Mouse (Mus musculus) ovary, postnatal 36 days (tissue): ENCODE data around the gene Grk1.

Experiments
- DNase-seq: peaks from one replicate; pipeline ENCODE4 v3.0.0; 2022; ENCODE audit warnings: low spot score, mixed read lengths

Grk1 gene

DNA sequence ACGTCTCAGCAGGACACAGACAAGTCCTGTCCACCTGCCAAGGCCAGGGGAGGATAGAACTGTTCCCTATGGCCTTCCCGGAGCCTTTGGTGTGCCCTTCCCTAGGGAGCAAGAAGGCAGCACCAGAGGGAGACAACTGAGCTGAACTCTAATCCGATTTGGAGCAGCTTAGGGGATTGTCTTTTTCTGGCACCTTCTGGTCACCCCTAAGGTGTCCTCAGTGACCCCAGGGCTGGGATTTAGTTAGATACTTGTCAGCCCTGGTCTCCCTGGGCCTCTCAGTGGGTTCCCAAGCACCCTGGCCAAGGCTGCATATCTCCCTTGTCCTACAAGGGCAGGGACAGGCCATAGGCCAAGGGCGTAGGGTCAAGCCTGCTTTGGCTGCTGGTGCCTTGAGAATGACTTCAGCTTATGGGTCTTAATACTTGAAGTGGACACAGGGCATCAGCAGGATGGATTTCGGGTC lies at the start of gene Grk1:
Grk1 (plus strand) TSS at position 416 of the 466 bp plus-strand sequence.
- DNase-seq: no peak

DNA sequence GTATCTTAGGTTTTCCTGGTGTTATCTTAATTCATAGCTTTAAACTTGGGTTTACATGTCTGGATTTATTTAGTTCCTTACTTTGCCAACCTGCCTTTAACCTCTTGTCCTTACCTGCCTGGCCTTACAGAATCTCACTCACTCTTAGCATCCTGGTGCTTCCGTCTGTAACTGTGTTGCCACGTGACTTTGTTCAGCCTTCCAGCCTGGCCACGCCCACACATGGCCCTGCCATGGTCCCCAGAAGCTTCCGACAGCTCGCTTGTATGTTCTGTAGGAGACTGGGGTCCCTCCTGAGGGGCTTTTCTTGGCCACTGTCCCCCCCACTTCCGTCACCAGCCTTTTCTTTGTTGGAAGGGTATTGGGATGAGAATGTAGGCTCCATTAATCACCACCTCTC lies 48.7 kb upstream of the Grk1 start:
- no peak for DNase-seq

DNA sequence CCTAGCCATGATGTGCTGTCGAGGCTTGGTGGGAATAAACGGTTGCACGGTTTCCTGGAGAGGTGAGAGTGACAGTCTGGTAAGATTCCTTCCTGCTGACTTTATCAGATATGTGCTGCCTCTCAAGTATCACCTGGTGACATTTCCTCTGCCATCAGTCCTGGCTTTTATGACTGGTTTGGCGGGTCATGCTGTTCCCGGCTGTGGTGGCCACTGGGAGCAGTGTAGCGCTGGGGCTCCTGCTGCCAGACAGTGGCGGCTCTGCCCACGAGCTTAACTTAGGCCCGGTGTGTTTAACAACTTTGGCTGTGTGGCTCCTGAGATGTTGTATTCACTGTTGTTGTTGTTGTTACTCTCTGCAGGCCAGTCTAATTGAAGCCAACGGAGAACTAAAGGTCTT lies 48.2 kb upstream of the Grk1 start:
- DNase-seq: no peak

DNA sequence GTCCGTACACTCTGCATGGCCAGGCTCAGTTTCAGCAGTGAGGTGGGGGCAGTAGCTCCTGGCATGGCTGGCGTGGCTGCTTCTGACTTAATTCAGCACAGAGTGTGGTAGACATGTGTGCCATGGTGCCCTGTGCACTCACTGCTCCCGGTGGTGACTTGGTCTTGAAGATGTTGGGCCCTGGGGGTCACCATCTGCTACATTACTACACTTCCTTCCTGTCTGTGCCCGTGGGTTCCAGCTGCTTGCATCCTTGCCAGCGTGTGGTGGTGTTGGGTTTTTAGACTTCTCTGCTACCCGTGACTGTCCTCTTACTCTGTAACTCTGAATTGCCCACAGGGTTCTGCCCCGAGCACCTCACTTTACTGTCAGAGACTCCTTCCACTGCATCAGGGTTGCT lies 44.7 kb upstream of the Grk1 start:
- DNase-seq: no peak

DNA sequence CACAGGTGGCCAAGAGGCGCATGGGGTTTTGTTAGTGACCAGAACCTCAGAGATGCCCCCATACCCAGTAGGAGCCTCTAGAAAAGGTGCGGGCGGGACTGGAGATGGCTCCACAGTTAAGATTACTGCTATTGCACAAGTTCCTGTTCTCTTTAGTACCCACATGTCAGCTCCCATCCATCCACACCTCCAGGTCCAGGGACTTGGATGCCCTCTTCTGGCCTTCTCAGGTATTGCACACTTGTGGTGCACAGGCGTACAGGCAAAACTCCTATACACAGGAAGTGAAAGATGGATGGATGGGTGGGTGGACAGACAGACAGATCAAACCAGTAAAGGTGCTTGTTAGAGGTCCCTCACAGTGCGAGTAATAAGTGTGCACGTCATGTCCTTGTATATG lies 43.0 kb upstream of the Grk1 start:
- no peak for DNase-seq

DNA sequence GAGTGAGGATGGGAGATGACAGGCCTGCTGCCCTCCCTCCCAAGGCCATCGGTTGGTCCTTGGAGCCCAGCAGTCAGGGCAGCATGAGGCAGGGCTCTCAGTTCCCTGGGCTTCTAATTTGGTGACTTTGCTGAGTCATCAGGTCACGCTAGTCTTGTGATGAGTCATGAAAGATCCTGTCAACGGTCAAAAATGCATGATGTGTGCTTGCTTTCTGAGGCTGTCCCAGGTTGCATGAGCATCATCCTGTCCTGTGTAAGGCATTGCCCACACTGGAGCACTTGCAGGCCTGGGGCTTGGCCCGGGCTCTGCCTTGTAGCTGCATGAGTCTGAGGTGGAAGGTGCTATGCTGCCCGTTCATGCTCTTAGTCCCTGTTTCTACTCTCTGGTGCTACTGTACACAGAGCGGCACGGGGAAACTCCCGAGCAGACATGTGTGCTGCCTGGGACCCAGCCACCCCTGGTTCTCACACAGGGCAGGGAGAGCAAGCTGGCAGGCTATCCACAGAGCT lies 31.7 kb upstream of the Grk1 start:
- DNase-seq: no peak

DNA sequence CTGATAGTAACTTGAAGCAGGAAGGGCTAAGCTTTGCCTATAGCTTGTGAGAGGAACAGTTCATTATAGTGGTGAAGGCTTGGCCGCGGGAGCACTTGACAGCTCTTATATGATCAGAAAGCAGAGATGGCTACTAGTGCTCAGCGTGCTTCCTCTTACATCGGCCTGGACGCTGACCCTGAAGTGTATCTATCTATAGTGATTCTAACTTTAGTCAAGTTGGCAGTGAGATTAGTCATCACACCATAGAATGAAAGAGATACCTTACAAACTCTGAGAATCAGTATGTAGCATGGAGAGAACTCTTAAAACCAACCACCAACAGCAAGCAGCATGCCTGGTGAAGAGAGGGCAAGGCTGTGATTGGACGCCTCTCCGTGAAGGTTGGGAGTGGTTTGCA lies 23.3 kb upstream of the Grk1 start:
- no peak for DNase-seq

DNA sequence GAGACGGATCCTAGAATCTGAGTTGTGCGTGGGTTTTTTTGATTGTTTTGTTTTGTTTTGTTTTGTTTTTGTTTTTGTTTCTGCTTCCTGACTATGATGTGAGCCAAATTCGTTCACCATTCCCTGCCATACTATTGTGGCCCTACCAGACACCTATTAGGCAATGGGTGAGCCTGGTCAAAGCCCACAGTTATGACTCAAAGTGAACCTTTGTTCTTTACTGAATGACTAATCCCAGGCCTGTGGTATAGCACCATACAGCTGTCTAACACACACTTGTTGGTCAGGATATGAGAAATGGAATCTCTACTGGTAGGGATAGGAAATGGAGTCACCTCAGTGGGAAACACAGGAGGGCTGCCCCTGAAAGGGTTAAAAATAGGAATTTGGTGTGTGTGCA lies 22.3 kb upstream of the Grk1 start:
- DNase-seq: no peak

DNA sequence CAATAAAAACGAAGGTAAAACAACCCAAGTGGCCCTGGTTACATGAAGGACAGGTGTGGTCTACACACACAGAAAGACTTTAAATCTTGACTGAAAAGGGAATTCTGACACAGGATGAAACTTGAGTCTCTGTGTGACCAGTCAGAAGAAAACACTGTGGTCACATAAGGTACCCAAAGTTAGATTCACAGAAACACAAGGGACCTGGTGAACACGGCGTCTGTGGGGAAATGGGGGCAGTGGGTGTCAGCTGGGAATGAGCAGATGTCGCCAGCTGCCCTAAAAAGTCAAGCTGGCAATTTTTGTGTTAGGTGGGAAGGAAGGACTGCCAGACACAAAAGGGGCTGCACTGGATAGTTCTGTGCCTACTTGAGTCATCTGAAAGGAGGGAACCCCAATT lies 21.9 kb upstream of the Grk1 start:
- no peak for DNase-seq

DNA sequence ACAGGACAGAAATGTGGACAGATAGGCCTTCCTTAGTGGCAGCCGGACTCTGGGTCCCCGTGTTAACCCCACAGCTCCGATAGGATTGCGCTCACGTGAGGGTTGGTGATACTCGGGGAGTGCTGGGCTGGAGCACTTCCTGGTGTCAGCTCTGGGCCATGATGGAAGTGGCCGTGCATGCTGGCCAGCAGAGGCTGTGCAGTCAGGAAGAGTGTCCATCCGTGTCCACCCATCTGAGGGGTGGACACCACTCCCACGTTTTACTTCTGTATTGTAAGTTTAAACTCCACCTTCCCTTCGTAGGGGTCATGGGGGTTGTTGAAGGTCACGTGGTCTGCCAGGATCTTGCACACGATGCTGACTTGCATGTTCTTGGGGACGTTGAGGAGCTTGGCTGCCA lies 18.5 kb upstream of the Grk1 start:
- DNase-seq: no peak

DNA sequence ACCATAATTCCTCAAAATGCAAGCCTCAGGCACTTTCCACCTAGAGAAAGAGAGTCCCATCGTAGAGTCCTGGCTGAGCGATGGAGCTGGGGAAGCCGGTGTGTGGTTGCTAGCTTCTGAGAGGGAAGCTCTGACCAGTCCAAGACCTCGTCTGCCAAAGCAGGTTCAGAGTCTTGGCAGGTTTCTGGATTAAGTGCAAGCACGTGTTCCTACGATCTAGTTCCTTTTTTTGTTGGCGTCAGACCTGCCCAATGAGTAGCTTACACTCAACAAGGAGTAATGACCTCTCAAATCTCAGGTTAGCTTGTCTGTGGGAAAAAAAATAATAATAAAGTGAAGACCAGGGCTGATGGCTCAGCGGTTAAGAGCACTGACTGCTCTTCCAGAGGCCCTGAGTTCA lies 17.2 kb upstream of the Grk1 start:
- DNase-seq: no peak

DNA sequence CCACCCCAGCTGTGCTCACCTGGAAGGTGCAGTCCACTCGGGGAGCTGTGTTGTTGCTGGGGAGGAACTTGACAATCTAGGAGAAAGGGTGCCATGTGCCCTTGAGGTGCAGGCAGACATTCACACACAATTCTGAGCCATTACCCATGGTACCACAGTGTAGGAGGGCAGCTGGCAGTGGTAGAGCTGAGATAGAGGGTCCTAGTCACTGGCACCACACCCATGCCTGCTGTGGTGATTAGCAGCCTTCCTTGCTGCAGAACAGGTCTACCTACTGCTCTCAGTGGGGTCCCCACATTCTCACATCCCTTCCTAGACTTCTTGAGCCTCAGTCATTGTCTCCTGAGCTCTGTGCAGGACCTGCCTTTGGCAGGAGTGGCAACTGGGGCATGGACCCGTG lies 16.1 kb upstream of the Grk1 start:
- DNase-seq: no peak

DNA sequence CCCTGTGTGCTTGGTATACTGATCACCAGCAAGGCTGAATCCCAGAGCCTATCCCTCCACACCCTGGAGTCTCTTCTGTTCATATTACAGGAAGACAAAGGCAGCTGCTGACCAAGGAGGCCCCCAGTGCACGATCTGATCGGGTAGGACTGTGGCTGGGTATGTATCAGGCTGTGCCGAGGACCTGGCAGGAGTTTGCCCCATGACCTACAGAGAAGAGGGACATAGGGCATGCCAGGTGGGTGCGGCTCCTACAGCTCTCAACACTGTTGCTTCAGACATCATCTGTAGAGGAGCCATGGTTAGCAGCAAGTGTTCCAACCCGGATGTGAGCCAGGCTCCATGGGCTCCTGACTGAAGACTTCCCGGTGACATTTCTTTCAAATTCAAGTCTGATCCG lies 11.0 kb upstream of the Grk1 start:
- no peak for DNase-seq

DNA sequence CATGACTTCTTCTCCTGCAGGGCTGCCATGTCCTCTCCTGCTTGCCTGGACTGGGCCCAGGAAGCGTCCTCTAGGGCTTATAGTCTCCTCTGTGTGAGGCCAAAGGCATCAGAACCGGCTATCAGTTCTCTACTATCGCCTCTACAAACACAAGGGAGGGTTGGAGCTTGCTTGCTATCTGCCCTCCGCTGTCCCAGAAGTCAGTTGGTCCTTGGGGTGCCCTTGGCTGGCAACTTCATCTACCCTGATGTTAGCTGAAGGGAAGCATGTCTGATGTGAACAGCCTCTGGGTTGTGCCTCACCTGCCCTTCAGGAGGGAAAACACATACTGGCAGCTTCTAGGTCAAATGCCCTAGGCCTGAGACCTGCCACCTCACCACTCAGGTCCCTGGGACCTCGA lies 8.2 kb upstream of the Grk1 start, which contains the start of gene Atp4b:
Atp4b (minus strand) TSS at position 101 of the 400 bp plus-strand sequence.
- DNase-seq: no peak

DNA sequence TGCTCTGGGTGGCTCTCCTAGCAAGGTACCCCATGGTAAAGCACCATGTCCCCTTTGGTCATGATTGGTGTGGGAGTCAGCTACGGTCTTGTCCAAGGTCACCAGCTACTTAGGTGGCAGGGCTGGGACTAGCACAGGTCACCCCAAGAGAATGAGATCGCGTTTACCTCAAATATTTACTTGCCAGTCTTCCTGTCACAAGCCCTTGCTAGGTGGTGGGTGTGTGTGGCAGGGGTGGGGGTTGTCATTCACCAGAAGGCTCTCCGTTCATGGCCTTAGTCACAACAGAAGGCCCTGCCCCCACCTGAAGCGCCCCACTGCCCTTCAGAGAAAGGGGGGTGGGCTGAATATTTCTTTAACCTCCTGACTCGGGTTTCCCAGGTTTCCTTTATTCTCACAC lies 1.4 kb upstream of the Grk1 start:
- DNase-seq: no peak

DNA sequence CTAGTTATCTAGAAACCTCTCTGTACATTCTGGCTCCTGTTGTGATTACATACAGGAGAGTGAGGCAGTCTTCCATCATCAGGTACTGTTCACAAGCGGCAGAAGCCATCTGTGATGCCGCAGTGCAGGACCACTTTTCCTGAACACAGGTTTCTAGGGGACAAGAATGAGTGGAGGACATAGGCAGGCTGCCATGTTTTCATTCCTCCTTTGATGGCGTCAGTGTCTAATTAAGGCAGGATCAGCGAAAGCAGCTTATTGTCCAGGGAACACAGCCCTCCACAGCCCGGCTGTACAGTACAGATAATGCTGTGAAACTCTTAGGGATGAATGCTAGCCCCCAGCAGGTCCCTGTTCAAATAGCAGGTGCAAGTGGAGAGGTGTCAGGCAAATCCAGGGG lies 1.1 kb downstream of the Grk1 start:
- no peak for DNase-seq

DNA sequence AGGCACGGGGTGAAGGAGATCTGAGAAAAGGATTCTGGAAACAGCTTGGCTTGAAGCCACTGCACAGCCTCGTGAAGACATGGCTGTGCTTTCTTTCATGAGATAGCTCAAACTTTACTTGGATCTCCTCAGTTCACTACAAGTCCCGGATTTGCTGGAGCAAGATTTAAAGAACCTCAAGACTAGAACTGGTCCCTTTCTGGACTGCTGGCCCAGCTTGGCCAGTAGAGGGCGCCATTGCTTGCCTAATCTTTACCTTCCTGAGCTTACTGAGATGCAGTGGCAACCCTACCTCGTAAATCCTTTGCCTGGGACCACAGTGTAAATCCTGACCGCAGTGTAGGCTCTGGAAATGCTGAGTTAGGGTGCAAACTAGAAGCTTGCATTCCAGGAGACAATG lies 6.7 kb downstream of the Grk1 start:
- peak; percentile 64 for DNase-seq

DNA sequence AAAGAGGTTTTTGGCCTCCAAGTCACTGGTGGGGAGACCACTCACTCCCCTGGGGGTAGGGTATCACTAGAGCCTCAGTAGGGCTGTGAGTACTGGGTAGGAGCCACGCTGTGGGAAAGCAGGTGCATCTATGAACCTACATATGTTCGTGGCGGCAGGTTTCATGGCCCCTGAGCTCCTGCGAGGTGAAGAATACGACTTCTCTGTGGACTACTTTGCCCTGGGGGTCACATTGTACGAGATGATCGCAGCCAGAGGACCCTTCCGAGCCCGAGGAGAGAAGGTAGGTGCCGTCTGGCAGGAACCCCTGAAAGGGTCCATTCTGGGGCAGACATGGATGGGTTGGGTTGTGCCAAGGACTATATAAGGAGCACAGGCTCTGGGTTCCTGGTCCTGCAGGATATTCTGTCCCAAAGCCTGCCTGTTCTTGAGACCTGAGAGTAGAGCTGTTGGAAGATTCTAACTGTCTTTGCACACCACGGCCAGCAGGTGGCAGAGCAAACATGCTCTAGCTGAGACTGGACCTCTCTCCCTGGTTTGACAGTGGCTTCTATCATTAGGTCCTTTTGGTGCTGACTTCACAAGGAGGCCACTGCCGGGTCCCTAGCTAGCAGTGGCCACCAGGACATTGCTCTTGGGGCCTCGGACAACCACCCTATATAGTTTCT lies 8.1 kb downstream of the Grk1 start:
- peak; percentile 60 for DNase-seq

DNA sequence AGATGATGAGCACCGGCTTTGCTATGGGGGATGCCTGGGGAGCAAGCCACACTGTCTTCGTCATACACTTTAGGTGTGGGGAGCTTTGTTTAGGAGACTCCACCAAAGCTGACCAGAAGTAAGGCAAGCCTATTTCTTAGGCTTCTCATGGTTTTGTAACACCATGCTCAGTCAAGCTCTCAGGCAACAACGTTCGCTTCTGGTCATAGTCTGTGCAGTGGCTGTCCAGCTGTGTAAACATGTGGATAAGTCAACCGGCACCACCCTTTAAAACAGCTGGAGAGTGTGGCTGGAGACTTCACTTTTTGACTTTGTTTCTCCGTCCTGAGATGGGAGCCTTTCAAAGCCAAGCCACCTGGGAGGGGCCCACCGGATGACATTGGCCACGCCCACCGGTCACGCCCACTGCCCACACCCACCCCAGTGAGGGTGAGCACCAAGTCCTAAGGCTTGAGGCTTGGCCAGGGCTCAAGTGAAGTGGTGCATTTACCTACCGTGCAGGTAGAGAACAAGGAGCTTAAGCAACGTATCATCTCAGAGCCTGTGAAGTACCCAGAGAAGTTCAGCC lies 9.0 kb downstream of the Grk1 start:
- DNase-seq: no peak

DNA sequence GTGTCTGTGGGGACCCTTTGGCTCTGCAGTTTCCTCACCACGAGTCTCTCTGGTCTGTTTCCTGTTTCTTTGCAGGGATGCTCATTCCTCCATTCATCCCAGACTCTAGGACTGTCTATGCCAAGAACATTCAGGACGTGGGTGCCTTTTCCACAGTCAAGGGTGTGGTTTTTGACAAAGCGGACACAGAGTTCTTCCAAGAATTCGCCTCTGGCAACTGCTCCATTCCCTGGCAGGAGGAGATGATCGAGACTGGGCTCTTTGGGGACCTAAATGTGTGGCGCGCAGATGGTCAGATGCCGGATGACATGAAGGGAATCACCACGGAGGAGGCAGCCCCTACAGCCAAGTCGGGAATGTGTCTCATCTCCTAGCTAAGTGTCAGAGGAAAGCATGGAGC lies 11.0 kb downstream of the Grk1 start:
- DNase-seq: no peak

DNA sequence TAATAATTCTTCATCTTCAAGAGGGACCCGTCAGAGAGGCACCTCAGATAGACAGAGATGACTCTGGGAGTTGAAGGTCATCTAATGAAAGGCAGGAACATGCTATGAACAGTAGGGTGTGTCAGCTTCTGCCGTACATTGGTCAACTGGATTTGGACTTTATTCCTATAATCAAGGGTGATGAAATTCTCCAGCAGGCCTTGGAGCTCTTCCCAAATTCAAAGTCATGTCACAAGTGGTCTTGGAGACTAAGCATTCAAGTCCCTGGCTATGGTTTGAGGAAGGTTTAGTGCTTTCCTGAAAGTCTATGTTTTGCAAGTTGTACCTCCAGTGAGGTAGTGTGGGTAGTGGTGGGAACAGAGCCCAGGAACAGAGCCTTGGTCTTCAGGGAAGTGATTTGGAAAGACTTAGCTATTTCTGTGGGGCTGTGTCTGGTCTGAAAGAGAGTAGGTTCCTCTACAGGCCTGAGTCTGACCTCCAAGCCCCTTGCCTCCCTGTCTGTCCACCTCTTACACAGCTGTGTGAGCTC lies 14.3 kb downstream of the Grk1 start:
- no peak for DNase-seq

DNA sequence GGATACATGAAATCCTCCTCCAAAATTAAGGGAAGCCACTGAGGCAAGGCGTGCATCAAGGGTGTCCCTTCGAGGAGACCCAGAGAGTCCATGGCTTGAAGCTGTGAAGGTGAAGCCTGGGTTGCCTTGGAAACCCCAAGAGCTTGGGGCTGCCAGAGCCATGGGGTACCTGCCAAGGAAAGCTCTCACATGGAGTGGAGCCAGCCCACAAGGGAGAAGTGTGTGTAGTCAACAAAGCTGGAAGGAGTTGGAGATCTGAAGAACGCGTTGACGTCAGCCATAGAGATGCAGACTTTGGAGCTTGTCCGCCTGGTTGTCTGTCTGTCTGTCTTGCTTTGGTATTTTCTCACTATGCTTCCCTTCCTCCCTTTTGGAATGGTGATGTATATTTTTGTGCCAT lies 16.1 kb downstream of the Grk1 start:
- no peak for DNase-seq

DNA sequence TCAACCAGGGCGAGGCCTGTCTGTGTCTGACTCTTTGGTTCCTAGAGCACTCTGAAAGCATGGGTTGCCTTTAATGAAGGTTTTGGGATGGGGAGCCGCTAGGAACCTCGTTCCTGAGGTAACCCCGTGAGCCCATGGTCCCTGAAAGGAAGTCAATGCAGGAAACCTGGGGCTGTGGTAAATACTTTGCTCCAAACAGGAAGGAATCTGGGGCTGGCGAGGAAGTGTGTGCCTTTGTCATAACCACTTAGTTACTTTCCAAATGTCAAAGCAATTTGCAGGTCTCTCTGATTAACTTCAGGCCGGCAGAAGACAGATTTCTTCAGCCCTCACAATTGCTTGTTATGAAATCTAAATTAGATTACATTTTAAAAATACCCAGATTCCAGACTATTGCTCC lies 22.5 kb downstream of the Grk1 start:
- no peak for DNase-seq

DNA sequence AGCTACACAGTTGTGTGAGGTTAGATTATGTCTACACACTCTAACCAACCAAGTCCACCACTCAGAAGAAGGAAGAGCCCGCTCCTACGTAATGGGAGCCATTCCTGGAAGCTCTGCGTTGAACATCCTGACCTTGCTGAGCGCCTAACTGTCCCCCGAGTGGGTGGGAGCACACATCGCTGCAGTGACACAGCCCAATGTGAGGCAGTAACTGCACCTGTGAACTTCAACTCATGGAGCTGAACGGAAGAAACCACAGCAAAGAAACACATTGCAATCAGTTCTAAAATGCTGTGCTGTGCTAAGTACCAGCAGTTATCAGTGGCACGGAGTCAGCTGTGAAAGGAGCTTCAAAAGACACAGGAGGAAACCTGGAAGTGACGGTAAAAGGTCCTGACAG lies 23.3 kb downstream of the Grk1 start:
- DNase-seq: no peak
